Mouse (Mus musculus) liver, embryonic 13.5 days (tissue): Measurements from ENCODE around the gene Rbbp7. TPM values are rescaled to one million over a fixed set of nuclear protein-coding genes. Genes with fewer than 3 reads are reported as not detected.
"Not testable (repeated sequence)": the region's sequence is repeated elsewhere in the genome, so short reads cannot be mapped to it uniquely, and the experiment has no call there.

ENCODE experiments used
- ATAC-seq: fragments of 200-750 bp; cut with Nextera tagmentation; 2 replicates; pipeline ENCODE4 v1.8.0; 2017; ENCODE audit warnings: low read depth, mild to moderate bottlenecking, moderate number of reproducible peaks, moderate library complexity
- DNase-seq: peaks from one replicate; pipeline ENCODE4 v3.0.0; 2022
- H3K27ac ChIP-seq: fragments of 300-500 bp; sonication (generic); 2 replicates; pipeline ENCODE4 v1.5.1; 2015; ENCODE audit warnings: moderate library complexity, mild to moderate bottlenecking, inconsistent platforms
- H3K27me3 ChIP-seq: fragments of 300-500 bp; sonication (generic); 2 replicates; pipeline ENCODE4 v1.6.1; 2015; ENCODE audit warnings: mild to moderate bottlenecking, inconsistent platforms
- H3K36me3 ChIP-seq: fragments of 300-500 bp; sonication (generic); 2 replicates; pipeline ENCODE4 v1.6.1; 2015; ENCODE audit warnings: mild to moderate bottlenecking, inconsistent platforms
- H3K4me1 ChIP-seq: fragments of 300-500 bp; sonication (generic); replicated peaks from 2 replicates; pipeline ENCODE4 v1.6.1; 2015; ENCODE audit warnings: inconsistent platforms
- H3K4me2 ChIP-seq: fragments of 300-500 bp; sonication (generic); 2 replicates; pipeline ENCODE4 v1.6.1; 2015; ENCODE audit warnings: inconsistent platforms, mild to moderate bottlenecking, moderate library complexity
- H3K4me3 ChIP-seq: fragments of 300-500 bp; sonication (generic); replicated peaks from 2 replicates; pipeline ENCODE4 v1.5.1; 2015; ENCODE audit warnings: mild to moderate bottlenecking, inconsistent platforms
- H3K9ac ChIP-seq: fragments of 300-500 bp; sonication (generic); 2 replicates; pipeline ENCODE4 v1.6.1; 2015; ENCODE audit warnings: mild to moderate bottlenecking, inconsistent platforms
- H3K9me3 ChIP-seq: fragments of 300-500 bp; sonication (generic); replicated peaks from 2 replicates; pipeline ENCODE4 v1.6.1; 2016; ENCODE audit warnings: inconsistent platforms
- WGBS: fragments of 180-500 bp; shearing (Covaris S2); methylation state at CpG from one replicate; pipeline ENCODE4 v1.1.7; 2015; ENCODE audit not compliant: insufficient replicate concordance; 5-methylcytosine and 5-hydroxymethylcytosine counted together
- polyA plus RNA-seq: library from polyadenylated mRNA; unstranded; fragments of >200 nt; fragmentation: Nextera tagmentation; extraction: Ambion mirVana; gene quantifications from 2 replicates; pipeline ENCODE4 v1.2.1, GENCODE M21; 2015

The Rbbp7 gene
- polyA plus RNA-seq, 1 experiment from 2014 or later = 265 TPM

- no peaks in the 10 kb centered on the region for H3K9me3 ChIP-seq
- 67% methylated on average over 2 of the region's 2 CpGs for WGBS
- H3K4me2 ChIP-seq = no peak overlapping the region
- ATAC-seq (no peak), DNase-seq (no peak)
- H3K4me3 ChIP-seq = no peak overlapping the region
- peaks cover 3% of the 10 kb centered on the region; the same call in 1 of the 2 replicates for H3K27me3 ChIP-seq
- no peaks in the 10 kb centered on the region for H3K36me3 ChIP-seq
- H3K27ac ChIP-seq = no peak overlapping the region
- no peak overlapping the region for H3K9ac ChIP-seq
- 0 out of 2 replicates have a peak, but pooled peaks cover 4% of the 10 kb centered on the region for H3K4me1 ChIP-seq
Observed at GRCm38 (mm10) chrX:162752418-162752817, 7.8 kb upstream of the Rbbp7 start.

DNA sequence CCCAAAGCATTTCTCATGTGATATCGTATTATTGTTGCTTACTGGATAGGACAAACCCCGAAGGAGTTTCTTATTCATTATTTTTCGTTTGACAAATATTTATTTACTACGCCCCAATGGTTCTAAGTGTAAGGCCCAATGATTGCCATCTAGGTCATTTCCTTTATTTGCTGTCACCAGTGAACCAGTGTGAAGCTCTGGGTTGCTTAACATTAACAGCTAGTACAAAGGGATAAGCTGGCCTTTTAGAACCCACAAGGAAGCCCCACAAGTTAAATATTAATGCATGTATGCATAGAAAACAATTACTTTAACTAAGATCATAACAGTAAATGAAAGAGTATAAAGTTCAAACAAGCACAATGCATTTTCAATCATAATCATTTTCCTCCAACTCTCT lies 5.9 kb upstream of the Rbbp7 start:
- Histone ChIP-seq H3K9me3 (no peaks in the 10 kb centered on the region), H3K36me3 (no peaks in the 10 kb centered on the region), H3K4me2 (no peak overlapping the region), H3K4me1 (peaks cover 12% of the 10 kb centered on the region), H3K27me3 (peaks cover 3% of the 10 kb centered on the region; the same call in 1 of the 2 replicates), H3K9ac (no peak overlapping the region), H3K4me3 (no peak overlapping the region), H3K27ac (no peak overlapping the region)
- ATAC-seq = no peak
- WGBS = 55% methylated on average over 4 of the region's 4 CpGs
- DNase-seq = no peak

DNA sequence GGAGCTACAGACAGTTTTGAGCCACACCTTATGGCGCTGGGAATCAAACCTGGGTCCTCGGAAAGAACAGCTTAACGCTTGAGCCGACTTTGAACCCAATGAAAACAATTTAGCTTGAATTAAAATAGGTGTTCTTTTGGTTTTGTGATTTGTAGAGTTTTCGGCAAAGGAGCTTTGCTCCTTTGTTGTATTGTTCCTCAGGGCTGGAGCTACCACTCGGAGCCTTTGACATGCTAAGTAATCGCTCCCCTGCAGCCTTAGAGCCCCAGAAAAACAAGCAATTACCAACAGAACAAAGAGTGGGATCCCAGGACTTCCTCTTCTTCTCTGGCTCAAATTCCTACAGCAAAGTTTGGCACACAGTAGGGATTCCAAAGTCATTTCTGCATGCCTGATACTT lies 4.1 kb upstream of the Rbbp7 start:
- Histone ChIP-seq H3K9ac (no peak overlapping the region), H3K4me1 (peaks cover 16% of the 10 kb centered on the region), H3K27me3 (peaks cover 3% of the 10 kb centered on the region; the same call in 1 of the 2 replicates), H3K4me3 (no peak overlapping the region), H3K4me2 (no peak overlapping the region), H3K36me3 (no peaks in the 10 kb centered on the region), H3K9me3 (no peaks in the 10 kb centered on the region), H3K27ac (no peak overlapping the region)
- 61% methylated on average over 7 of the region's 7 CpGs for WGBS
- no peak for DNase-seq
- ATAC-seq = no peak

DNA sequence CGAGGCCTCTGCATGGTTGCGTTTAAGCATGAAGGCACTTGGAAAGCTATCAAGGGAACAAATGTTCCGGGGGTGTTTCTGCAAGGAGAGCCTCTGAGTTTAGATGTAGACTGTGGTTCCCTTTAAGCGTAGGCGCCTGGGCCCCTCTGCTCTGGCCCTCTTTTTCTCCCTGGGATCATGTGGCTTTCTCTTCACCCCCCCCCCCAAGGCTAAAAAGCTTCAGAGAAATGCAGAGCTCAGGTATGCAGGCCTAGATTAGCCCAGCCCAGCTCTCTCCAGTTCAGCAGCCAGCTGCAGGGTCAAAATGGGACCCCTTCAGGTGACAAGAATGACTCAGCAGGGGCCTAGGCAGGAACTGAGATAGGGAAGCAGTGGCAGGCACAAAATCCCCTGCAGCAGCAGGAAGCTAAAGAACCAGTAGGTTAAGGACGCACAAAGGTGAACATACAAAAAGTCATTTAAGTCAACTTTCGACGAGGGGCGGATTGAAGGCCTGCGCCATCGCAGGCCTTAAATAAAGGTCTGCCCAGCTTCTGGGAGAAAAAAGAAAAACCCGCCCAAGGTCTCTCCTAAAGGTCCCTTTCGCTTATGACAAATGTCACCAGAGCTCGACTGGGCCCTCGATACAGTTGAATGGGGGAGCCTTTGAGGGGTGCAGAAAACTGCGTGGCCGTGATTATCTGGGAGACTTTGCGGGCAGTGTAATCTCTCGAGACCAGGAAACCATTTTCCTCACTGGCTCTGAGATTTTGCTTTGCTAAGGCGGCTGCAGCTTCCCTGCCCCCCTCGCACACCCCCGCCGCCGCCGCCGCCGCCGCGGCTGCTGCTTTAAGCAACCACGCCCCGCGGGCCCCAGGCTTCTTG lies 719 bp upstream of the Rbbp7 start:
- DNase-seq (peak; percentile 9), ATAC-seq (no peak)
- Histone ChIP-seq H3K4me3 (peak overlapping the region; percentile 77), H3K4me1 (peaks cover 16% of the 10 kb centered on the region), H3K27ac (peak overlapping the region; percentile 83), H3K27me3 (peaks cover 3% of the 10 kb centered on the region; the same call in 1 of the 2 replicates), H3K4me2 (peak overlapping the region; percentile 73), H3K9ac (peak overlapping the region; percentile 69), H3K36me3 (peaks cover 10% of the 10 kb centered on the region; the same call in 1 of the 2 replicates), H3K9me3 (no peaks in the 10 kb centered on the region)
- 17% methylated on average over 30 of the region's 32 CpGs for WGBS

- H3K4me2 ChIP-seq = peak overlapping the region; percentile 75
- peak overlapping the region; percentile 85 for H3K9ac ChIP-seq
- ATAC-seq (no peak), DNase-seq (no peak)
- peak overlapping the region; percentile 77 for H3K4me3 ChIP-seq
- peak overlapping the region; percentile 88 for H3K27ac ChIP-seq
- H3K4me1 ChIP-seq = peaks cover 16% of the 10 kb centered on the region
- peaks cover 3% of the 10 kb centered on the region; the same call in 1 of the 2 replicates for H3K27me3 ChIP-seq
- peaks cover 15% of the 10 kb centered on the region; the same call in 1 of the 2 replicates for H3K36me3 ChIP-seq
- H3K9me3 ChIP-seq = no peaks in the 10 kb centered on the region
- WGBS = 14% methylated on average over 22 of the region's 50 CpGs
Observed at GRCm38 (mm10) chrX:162760958-162761515, 835 bp downstream of the Rbbp7 start.

GRCm38 (mm10) chrX:162761716-162762395 lies 1.7 kb downstream of the Rbbp7 start:
- no peak for ATAC-seq
- H3K9ac ChIP-seq = peak overlapping the region; percentile 85
- 33% methylated on average over 9 of the region's 9 CpGs for WGBS

DNA sequence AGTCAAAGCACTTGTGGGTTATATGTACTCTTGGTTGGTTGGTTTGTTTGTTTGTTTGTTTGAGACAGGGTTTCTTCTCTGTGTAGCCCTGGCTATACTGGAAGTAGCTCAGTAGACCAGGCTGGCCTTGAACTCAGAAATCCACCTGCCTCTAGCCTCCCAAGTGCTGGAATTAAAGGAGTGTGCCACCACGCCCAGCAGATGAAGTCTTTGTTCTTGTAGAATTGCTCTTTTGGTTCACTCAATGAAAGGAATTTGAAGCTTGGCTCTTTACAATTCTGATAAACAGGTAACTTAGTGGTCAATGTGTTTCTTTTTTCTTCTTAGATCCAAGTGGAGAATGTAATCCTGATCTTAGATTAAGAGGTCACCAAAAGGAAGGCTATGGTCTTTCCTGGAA lies 10.5 kb downstream of the Rbbp7 start:
- H3K4me3 ChIP-seq = no peak overlapping the region
- H3K27me3 ChIP-seq = no peaks in the 10 kb centered on the region
- H3K27ac ChIP-seq = no peak overlapping the region
- no peak for DNase-seq
- no peaks in the 10 kb centered on the region for H3K4me1 ChIP-seq
- H3K4me2 ChIP-seq = no peak overlapping the region
- 66% methylated on average over 1 of the region's 1 CpGs for WGBS
- H3K9me3 ChIP-seq = no peaks in the 10 kb centered on the region
- no peak overlapping the region for H3K9ac ChIP-seq
- peaks cover 64% of the 10 kb centered on the region for H3K36me3 ChIP-seq
- no peak for ATAC-seq

More at GRCm38 (mm10) chrX:162761716-162762395, 1.7 kb downstream of the Rbbp7 start:
- no peak for DNase-seq
- peaks cover 16% of the 10 kb centered on the region for H3K4me1 ChIP-seq
- peaks cover 21% of the 10 kb centered on the region; the same call in 1 of the 2 replicates for H3K36me3 ChIP-seq
- no peaks in the 10 kb centered on the region for H3K9me3 ChIP-seq
- H3K4me3 ChIP-seq = peak overlapping the region; percentile 77
- no peak overlapping the region; the same call in 1 of the 2 replicates for H3K27ac ChIP-seq
- H3K4me2 ChIP-seq = peak overlapping the region; percentile 75
- no peaks in the 10 kb centered on the region for H3K27me3 ChIP-seq

- H3K36me3 ChIP-seq = peaks cover 23% of the 10 kb centered on the region
- no peak overlapping the region for H3K27ac ChIP-seq
- DNase-seq (no peak), ATAC-seq (no peak)
- no peaks in the 10 kb centered on the region for H3K27me3 ChIP-seq
- H3K9me3 ChIP-seq = no peaks in the 10 kb centered on the region
- WGBS = 38% methylated on average over 1 of the region's 1 CpGs
- no peak overlapping the region for H3K9ac ChIP-seq
- no peaks in the 10 kb centered on the region for H3K4me1 ChIP-seq
- H3K4me2 ChIP-seq = no peak overlapping the region
- H3K4me3 ChIP-seq = no peak overlapping the region
Observed at GRCm38 (mm10) chrX:162788372-162788771, 28.2 kb downstream of the Rbbp7 start.

GRCm38 (mm10) chrX:162791392-162791791 lies 31.2 kb downstream of the Rbbp7 start:
- not testable (repeated sequence) for H3K36me3 ChIP-seq, H3K4me1 ChIP-seq, H3K27me3 ChIP-seq, DNase-seq, H3K4me3 ChIP-seq, ATAC-seq, H3K9me3 ChIP-seq, H3K9ac ChIP-seq, H3K4me2 ChIP-seq, H3K27ac ChIP-seq
- 72% methylated on average over 5 of the region's 5 CpGs for WGBS

- H3K4me3 ChIP-seq = no peak overlapping the region
- H3K4me2 ChIP-seq = no peak overlapping the region
- DNase-seq = peak; percentile 8
- H3K36me3 ChIP-seq = peaks cover 17% of the 10 kb centered on the region; the same call in 1 of the 2 replicates
- H3K9me3 ChIP-seq = no peaks in the 10 kb centered on the region
- no peaks in the 10 kb centered on the region for H3K4me1 ChIP-seq
- H3K9ac ChIP-seq = no peak overlapping the region
- no peaks in the 10 kb centered on the region for H3K27me3 ChIP-seq
- H3K27ac ChIP-seq = no peak overlapping the region
- no peak for ATAC-seq
Observed at GRCm38 (mm10) chrX:162800371-162800770, 40.2 kb downstream of the Rbbp7 start.

GRCm38 (mm10) chrX:162828016-162828415 lies 67.8 kb downstream of the Rbbp7 start:
- peak overlapping the region; percentile 71 for H3K4me3 ChIP-seq
- peak overlapping the region; percentile 77 for H3K9ac ChIP-seq
- peaks cover 14% of the 10 kb centered on the region; the same call in 1 of the 2 replicates for H3K4me1 ChIP-seq
- H3K36me3 ChIP-seq = no peaks in the 10 kb centered on the region
- DNase-seq = no peak
- ATAC-seq = no peak
- H3K4me2 ChIP-seq = peak overlapping the region; percentile 85
- no peaks in the 10 kb centered on the region for H3K27me3 ChIP-seq
- peak overlapping the region; percentile 74 for H3K27ac ChIP-seq
- 43% methylated on average over 6 of the region's 6 CpGs for WGBS
- no peaks in the 10 kb centered on the region for H3K9me3 ChIP-seq
